Mouse (Mus musculus): ENCODE results near the gene Chrne.

Gene Chrne

GRCm38 (mm10) chr11:70619101-70619500, at the start of gene Chrne:
Chrne (minus strand) TSS chr11:70619216.
- DNase-seq (ENCODE audit: low spot score in 2 of 2), result no peak

GRCm38 (mm10) chr11:70668335-70668770, 49.3 kb upstream of the Chrne start:
- peak in 1 of 2 experiments; percentile 75 for DNase-seq (ENCODE audit: low spot score in 2 of 2)

- no peak for DNase-seq (ENCODE audit: low spot score in 2 of 2)
These were observed 48.5 kb upstream of the Chrne start for GRCm38 (mm10) chr11:70667271-70668150.

DNA sequence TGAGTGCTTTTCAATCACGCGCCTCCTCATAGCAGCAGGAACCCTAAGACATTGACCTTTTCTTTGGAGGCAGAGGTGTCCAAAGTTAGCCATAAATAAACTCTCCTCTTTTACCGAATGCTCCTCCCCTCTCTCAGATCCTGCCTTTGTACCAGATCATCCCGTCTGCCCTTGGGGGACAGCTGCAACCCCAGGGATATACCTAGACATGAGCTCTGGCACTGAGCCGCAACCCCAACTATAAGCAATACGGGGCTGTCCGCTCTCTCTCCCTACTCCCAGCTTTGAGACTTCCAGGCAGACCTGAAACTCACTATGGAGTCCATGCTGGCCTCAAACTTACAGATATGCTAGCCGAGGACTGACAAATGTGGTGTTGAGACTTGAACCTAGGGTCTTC, 47.7 kb upstream of the Chrne start:
- no peak for DNase-seq (ENCODE audit: low spot score in 2 of 2)

DNA sequence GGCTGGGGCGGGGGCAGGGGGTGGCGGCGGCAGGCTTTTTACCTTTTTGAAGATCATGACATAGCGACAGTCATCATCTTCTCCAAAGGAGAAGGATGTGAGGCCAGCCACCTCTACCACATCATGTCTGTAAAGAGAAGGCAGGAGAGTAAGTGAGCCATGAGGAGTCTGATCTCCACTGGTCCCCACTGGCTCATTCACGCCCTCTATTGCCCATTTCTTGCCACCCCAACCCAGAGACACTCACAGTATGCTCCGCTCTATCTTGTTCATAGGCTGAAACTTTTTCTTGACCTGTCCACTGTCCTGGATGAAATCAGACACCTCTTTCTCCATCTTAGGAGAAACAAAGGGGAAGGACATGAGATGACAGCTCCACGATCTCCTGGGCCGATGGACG, 45.7 kb upstream of the Chrne start:
- DNase-seq (ENCODE audit: low spot score in 2 of 2), result no peak

DNA sequence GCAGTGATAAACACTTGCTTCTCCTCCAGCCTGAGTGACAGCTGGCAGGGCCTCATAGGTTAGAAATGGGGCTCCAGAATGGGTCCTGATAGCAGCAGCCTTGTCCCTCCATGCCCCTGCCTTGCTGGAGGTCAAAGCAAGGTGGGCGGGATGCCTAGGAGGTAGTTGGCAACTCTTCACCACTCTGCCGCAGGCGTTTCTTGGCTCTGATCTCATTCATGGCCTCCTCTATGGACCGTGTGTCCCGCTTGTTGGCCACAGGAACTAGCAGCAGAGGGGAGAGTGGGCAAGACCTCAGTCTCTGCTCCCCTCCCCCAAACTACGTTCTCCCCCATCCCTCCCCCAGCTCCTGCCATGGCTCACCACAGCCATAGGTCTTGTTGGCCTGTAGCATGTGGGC, 44.9 kb upstream of the Chrne start:
- no peak for DNase-seq (ENCODE audit: low spot score in 2 of 2)

DNA sequence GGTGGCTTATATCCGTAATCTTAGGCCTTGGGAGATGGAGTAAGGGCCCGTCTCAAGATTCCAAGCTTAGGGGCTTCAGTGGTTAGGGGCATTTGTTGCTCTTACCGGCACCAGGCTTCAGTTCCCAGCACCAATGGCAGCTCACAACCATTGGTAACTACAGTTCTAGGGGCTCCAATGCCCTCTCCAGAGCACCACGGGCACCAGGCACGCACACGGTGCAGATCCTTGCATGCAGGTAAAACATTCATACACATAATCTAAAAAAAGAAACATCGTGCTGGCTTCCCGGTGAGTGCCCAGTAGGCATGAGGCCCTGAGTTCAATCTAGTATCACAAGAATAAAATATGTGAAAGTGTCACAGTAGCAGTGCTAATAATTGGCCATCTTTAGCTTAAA, 44.1 kb upstream of the Chrne start:
- no peak for DNase-seq (ENCODE audit: low spot score in 2 of 2)

DNA sequence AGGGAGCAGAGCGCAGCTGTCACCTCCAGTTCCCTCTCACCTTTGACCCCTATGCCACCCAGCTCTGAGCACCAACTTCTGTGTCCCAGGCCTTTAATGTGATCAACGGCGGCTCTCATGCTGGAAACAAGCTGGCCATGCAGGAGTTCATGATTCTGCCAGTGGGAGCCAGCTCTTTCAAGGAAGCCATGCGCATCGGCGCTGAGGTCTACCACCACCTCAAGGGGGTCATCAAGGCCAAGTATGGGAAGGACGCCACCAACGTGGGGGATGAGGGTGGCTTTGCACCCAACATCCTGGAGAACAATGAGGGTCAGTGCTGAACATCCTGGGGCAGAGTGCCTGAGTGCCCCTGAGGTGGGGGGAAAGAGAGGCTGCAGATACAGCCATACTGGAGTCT, 41.6 kb upstream of the Chrne start:
- no peak for DNase-seq (ENCODE audit: low spot score in 2 of 2)

DNA sequence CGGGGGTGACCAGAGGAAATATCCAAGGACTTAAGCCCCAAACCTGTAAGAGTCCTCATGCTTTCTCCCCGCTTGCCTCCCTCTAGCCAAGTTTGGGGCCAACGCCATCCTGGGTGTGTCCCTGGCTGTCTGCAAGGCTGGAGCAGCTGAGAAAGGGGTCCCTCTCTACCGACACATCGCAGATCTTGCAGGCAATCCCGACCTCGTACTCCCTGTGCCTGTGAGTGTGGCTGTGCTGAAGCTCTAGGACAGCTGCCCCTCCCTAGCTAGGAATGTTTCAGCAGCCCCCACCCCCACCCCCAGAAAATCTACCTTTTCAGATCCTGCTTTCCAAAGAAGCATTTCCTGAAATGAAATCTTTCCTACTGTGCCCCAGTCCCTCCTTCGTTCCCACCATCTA, 39.9 kb upstream of the Chrne start:
- DNase-seq (ENCODE audit: low spot score in 2 of 2), result no peak

GRCm38 (mm10) chr11:70658521-70658920, 39.5 kb upstream of the Chrne start:
- DNase-seq (ENCODE audit: low spot score in 2 of 2), result no peak

GRCm38 (mm10) chr11:70657991-70658390, 39.0 kb upstream of the Chrne start:
- DNase-seq (ENCODE audit: low spot score in 2 of 2), result no peak

GRCm38 (mm10) chr11:70657573-70657972, 38.6 kb upstream of the Chrne start:
- DNase-seq (ENCODE audit: low spot score in 2 of 2), result no peak

DNA sequence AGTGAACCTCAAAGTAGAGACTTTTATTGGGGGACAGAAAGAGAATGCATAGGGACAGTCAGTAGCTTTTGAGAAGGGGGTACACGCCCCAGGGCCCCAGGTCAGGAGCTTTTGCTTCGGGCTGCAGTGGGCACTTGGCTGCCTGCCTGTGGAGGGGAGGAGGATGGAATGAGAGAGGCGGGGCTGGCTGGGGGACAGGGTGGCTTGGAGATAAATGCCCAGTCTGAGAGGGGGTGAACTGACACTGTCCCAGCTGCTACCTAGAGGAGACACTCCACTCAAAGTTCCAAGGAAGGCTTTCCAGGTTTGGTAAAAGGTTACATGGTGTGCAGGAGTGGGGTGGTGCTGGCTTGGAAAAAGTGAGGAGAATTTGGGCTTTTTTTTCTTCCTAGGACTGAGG, 37.9 kb upstream of the Chrne start, which contains the start of gene Eno3:
Gene Eno3, plus strand, starts transcription at position 239 of the 400 bp plus-strand sequence.
- no peak for DNase-seq (ENCODE audit: low spot score in 2 of 2)

DNA sequence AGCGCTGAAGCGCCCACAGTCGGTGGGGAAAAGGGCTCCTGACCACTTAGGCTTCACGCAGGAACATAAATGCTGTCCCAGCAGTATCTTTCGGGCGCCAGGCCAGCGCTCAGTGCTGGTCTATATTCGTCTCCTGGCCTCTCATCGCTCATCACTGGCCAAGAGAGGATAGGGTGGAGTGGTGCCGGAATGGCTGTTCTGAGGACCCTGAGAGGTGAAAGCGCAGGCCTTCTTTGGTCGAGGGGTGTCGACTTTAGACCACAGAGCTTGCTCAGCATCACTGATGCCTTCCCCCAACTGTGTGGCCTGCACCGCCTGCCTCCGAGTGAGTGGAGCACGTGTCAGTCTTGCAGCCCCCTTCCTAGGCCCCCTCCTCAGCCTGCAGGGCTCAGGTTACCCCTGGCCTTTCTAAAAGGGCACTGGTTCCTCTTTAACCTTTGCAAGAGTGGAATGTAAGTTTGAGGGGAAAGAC, 37.5 kb upstream of the Chrne start:
- DNase-seq (ENCODE audit: low spot score in 2 of 2), result no peak

- DNase-seq (ENCODE audit: low spot score in 2 of 2), result no peak
These were observed 36.8 kb upstream of the Chrne start for GRCm38 (mm10) chr11:70655571-70656455.

DNA sequence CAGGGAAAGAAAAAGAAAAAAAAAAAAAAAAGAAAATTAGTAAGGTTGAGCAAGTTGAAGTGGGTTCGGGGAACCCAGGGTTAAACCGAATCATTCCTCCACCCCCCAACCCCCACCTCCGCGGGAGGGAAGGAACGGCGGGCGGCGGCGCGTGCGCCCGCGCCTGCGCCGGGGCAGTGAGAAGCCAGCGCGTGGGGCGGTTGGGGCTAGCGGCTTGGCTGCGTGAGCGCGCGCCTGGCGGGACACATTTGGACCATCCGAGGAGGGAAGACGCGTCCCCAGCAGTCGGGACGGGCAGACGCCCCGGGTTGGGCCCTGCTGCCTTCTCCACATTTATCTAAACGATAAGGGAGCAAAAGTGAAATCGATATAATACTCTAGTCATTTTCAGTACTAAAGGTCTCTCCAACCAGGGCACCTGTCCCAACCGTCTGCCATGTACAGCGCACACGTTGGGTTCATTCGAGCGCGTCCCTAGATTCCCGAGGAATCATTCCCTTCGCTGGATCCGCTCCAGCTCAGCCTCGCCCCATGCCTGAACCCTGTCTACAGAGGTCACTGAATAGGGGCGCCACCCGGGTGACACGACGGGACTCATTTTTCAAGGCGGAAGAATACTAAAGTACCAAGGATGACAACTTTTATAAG, 36.0 kb upstream of the Chrne start:
- DNase-seq (ENCODE audit: low spot score in 2 of 2), result peak in 1 of 2 experiments; percentile 62

DNA sequence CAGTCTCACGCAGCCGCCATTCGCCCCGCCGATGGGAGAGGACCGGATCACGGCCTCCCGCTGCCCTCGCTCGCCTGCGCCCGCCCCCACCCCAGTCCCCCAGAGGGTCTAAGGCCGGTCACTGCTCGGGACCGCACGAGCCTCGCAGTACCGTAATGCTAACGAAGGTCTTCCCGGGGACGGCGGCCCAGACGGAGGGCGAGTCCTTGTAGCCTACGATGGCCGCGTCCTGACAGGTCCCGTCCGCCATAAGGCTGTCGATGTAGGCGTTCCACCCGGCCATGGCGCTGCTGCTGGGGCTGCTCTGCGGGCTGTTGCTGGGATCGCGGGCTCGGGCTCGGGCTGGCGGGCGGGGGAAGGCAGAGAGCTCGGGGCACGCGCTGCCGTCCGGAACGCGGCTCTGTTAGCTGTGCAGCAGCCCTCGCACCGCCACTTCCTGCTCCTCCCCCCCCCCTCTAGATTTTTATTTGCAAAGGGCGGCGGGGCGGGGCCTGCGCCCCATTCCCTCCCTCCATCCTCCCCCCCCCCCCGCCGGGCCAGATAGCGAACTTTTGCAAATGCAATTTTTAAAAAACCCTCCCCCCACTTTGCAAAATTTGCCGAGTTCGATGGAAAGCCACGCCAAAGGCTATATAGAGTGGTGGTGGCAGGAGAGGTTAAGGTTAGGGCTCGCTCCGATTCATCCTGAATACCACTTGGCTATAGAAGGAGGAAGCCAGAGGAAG, 35.3 kb upstream of the Chrne start, which contains the start of gene Pfn1:
Gene Pfn1, minus strand, starts transcription at position 447 of the 725 bp plus-strand sequence.
- no peak for DNase-seq (ENCODE audit: low spot score in 2 of 2)

- no peak for DNase-seq (ENCODE audit: low spot score in 2 of 2)
These were observed 34.6 kb upstream of the Chrne start for GRCm38 (mm10) chr11:70653345-70654197.

GRCm38 (mm10) chr11:70652884-70653344, 33.9 kb upstream of the Chrne start:
- DNase-seq (ENCODE audit: low spot score in 2 of 2), result no peak

Measured in frontal cortex, postnatal 14 days (tissue).